Mouse (Mus musculus): Measurements from ENCODE around the gene Rab30. TPM values are rescaled to one million over a fixed set of nuclear protein-coding genes. Genes with fewer than 3 reads are reported as not detected.

Rab30 gene
- total RNA-seq, 2 experiments from 2014 or later: 40.4 to 41.8 TPM

DNA sequence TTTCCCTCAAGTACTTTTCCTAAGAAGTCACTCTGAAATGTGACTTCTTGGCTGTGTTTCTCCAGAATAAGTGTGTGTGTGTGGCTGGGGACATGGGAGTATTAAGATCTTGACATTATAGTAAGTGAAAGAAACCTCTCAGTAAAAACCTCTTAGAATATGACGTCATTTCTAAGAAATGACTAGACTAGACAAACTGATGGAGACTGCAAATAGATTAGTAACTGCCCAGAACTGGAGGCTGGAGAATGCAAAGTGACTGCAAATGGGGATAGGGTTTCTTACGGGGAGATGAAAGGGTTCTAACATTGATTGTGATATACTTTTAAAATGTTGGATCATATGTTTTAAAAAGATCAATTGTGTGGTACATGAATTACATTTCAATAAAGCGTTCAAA lies 40.5 kb downstream of the Rab30 start:
- intact Hi-C loops (cut with DNase I): no loop called here

DNA sequence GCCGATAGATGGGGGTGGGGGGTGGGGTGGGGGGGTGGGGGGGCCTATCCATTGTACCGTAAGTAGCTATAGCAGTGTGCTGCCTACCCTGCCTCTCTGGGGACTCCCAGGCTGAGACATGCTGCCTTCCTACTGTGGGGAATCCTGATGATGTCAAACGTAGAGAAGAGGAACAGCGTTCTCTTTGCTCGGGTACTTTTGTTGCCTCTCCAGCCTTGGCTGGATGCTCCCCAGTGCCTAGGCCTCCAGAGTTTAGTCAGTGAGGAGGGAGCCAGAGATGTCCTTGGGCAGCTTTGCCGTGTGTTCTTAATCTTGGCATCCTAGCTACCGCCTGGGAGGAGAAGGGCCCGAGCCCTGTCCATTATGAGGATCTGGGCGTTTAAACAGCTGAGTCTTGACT lies 41.1 kb downstream of the Rab30 start:
- intact Hi-C loops (cut with DNase I): no loop called here
- peak in 1 of 2 experiments; percentile 28 for DNase-seq (ENCODE audit: low spot score in 2 of 2)

More for the DNA sequence above, 40.5 kb downstream of the Rab30 start:
- DNase-seq (ENCODE audit: low spot score in 2 of 2): no peak

DNA sequence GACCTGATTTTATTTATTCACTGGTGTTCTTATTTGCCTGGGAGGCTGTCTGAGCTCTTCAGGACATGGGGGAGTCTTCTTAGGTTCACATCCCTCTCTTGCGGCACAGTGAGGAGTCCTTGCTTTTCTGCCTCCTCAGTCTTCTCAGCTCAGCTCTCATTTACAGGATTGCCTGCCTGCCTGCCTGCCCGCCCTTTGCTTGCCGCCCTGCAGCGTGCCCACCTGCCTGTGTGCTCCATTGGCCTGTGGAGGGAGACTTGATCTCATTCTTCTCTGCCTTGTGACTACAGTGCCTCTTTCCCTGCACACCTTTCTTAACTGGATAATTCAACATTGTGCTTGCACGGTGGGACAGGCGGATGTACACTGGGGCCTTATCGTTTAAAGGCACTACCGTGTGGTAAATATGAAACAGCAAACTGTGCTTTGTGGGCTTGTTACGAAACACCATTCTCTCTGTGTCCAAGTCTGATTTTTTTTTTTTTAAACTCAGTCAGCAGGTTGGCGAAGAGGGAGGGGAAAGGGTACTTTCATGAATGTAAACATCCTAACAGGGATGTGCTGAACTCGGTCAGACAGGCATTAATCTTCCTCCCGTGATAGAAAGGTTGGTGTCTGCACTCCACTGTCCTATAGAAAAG lies 41.9 kb downstream of the Rab30 start:
- no peak for DNase-seq (ENCODE audit: low spot score in 2 of 2)
- intact Hi-C loops (cut with DNase I): no loop called here

DNA sequence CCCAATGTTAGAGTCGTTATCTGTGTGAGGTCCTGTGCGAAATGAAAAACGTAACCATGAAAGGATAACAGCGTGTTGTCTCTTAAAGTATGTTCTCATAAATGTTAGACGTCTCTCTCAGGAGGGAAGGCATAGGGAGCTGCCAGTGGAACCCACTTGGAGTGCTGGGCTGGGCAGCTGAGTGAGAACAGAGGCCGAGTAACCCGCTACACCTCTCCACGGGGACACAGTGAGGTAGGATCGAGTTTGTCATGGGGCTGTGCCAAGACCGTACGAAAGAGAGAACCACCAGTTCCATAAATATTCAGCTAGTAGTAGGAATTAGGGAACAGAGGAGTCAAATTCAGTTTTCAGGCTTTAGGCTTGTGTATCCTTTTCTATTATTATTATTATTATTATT lies 42.5 kb downstream of the Rab30 start:
- no peak for DNase-seq (ENCODE audit: low spot score in 2 of 2)
- intact Hi-C loops (cut with DNase I): no loop called here

DNA sequence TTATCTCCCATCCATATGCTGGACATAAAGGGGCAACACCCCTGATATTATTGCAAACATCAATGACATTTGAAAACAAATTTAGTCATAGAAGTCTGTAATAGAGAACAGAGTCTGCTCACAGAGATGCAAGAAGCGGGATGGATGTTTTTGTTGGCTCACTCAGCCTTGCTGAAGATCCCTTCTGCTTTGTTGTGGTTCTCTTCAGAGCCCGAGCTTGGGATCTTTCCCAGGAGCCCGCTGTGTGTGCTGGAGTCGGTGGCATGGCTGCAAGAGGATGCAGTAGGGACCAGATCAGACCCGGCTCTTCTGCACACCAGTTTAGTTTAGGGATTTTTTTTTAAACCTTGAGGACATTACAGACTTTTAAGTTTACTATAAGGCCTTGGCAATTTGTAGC lies 54.3 kb downstream of the Rab30 start:
- DNase-seq (ENCODE audit: low spot score in 2 of 2): peak in 1 of 2 experiments; percentile 18
- intact Hi-C loops (cut with DNase I): no loop called here

DNA sequence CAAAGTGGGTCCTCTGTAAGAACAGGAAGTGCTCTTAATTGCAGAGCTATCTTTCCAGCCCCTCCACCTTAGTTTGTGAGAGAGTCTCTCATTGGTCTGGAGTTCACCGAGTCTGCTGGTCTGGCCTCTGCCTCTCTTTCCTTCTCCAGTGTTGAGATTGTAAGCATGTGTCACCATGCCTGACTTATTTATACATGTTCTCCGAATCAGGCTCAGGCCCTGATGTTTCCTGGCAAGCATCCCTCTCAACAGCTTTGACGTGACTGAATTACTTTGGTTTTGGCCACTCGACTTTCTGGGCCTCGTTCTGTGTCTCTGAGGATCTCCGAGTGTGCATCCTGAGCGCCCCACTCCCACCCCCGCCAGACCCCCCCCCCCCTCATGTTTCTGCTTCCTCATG lies 55.4 kb downstream of the Rab30 start:
- no peak for DNase-seq (ENCODE audit: low spot score in 2 of 2)
- intact Hi-C loops (cut with DNase I): no loop called here

DNA sequence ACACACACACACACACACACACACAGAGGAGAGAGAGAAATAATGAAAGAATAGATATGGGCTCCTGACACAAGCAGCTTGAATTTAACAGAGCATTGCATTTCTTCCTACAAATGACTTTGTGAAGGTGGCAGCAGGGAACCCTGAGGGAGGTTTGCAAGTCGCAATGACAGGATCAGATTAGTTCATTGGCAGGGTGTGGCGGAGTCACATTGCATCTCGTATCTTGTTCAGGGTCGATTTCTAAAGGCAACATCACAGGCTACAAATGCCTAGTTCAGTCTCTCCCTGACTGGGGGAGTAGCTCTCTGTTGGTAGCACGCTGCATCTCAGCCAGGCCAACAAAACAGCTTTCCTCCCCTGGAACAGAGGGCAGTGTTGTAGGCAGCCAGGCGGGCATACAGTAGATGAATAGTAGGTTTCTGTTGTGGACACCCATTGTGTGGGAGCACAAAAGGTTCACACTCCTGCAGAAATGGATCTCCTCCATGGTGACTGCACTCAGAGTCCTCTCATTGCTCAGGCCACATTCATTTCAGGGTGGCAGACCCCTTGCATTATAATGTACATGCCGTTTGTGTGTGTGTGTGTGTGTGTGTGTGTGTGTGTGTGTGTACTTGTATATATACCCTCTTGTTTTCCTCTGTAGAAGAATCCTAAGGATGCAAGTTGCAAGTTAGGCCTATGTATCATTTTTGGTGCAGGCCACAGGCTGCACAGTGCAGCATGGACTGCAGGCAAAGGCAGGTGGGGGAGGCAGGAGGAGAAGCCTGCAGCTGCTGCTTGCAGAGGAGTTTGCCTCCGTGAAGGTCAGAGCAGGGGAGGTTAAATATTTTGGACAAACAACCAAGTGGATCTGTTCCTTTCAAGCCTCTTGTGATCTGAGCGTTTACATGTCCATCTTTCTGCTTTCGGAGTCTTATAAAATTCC lies 58.5 kb downstream of the Rab30 start:
- intact Hi-C loops (cut with DNase I): no loop called here
- peak in 1 of 2 experiments; percentile 29 for DNase-seq (ENCODE audit: low spot score in 2 of 2)

DNA sequence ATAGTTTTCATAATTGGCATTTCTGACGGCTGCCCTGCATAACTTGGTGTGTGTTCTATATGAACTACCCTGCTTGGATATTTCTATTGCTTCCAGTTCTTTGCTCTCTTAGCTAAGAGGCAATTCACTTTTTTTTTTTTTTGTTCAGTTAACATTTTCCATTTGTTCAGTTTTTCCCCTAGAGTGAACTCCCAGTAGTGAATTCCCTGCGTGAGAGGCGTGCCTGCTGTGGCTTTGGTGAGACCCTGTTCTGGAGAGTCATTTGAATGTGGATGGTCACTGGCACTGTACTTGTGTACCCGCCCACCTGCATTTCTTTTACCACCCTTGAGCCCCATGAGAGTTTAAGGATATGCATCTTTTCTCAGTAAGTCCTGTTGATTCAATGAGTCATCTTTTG lies 60.8 kb downstream of the Rab30 start:
- no peak for DNase-seq (ENCODE audit: low spot score in 2 of 2)
- intact Hi-C loops (cut with DNase I): no loop called here

DNA sequence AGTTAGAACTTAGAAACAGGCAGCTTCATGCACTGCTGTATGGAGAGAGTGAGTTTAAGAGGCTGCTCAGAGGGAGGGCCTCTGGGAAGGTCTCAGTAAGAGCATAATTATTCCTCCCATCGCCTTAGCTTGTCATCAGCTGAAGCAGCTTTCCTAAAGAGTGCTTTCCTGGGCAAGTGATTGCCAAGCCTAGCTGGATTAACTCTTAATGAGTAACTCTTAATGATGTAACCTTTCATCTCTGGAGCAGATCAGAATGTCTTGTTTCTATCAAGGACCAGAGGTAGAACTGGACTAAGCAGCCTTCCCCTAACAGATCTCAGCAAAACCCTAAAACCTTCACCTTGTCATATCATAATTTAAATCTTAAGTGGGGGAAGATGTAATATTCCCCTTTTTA lies 61.8 kb downstream of the Rab30 start:
- intact Hi-C loops (cut with DNase I): no loop called here

DNA sequence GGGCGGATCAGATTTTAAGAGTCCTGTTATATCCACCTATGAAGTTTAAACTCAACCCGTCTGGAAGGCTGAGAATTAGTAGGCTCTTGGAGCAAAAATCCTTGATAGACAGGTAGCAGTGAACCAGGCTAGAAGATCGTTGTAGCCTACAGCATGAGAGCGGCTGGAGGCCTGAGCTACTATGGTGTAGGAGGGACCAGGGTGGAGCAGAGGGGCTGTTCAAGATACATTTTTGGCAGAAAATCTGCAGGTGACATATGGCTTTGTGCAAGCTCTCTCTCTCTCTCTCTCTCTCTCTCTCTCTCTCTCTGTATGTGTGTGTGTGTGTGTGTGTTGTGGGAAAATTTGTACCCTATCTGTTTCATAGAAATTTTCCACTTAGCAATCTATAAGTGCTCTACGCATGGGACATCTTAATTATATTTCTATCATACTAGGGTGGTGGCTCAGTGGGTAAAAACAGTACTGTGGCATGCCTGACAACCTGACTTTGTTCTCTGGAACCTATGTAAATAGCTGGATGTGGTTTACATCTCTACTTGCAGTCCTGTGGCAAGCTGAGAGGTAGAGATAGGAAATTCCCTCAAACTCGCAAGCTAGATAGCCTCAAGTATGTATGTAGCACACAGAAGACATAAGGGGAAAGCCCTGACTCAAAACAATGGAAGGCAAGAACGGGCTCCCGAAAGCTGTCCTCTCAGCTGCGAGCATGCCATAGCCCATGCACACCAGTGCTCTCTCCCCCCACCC lies 63.7 kb downstream of the Rab30 start:
- no peak for DNase-seq (ENCODE audit: low spot score in 2 of 2)
- intact Hi-C loops (cut with DNase I): no loop called here

More for the DNA sequence above, 61.8 kb downstream of the Rab30 start:
- DNase-seq (ENCODE audit: low spot score in 2 of 2): no peak

DNA sequence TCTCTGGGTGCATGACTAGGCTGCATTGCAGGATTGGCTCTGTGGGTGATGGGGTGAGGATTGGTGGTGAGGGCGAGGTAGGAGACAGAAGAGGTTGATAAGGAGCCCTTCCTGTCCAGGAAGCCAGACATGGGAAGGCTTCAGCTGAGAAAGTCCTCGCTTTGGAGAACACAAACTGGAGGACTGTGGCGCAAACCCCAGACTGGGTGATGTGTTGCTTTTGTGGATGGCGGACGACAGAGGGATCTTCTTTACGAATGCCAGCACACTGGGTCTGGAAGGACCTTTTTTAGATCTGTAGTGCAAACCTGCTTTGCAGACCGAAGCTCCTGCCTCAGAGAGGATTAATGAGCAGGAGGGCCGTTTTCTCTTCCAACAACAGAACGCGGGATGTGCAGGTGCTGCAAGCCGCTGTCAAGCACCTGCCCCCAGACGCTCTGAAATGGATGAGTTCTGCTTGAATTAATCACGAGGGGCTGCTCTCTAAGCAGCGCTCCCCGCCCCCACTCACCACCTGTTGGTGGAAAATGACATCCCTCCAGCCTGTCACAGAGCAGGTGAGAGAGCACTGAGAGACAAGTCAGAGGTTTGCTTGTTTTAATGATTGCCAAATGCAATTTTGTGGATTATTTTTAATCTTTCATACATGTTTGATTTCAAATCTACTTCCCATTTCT lies 65.2 kb downstream of the Rab30 start:
- no peak for DNase-seq (ENCODE audit: low spot score in 2 of 2)
- intact Hi-C loops (cut with DNase I): no loop called here

DNA sequence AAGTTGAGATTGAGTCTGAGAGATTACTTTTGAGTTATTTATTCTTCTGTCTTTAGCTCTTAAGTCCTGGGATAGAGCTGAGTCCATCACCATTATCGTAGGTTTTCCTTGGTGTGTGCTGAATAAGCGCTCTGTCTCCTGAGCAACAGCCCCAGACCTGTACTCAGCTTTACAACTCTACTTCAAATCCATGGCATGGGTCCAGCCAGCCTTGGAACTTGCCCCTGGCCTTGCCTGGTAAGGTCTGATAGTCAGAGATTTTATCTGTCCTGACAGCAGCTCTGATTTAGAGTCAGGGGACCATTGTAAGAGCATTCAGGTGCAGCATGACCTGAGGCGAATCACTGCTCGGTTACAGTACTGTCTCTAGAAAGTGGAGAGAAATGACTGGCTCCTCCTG lies 66.1 kb downstream of the Rab30 start:
- intact Hi-C loops (cut with DNase I): no loop called here
- no peak for DNase-seq (ENCODE audit: low spot score in 2 of 2)

DNA sequence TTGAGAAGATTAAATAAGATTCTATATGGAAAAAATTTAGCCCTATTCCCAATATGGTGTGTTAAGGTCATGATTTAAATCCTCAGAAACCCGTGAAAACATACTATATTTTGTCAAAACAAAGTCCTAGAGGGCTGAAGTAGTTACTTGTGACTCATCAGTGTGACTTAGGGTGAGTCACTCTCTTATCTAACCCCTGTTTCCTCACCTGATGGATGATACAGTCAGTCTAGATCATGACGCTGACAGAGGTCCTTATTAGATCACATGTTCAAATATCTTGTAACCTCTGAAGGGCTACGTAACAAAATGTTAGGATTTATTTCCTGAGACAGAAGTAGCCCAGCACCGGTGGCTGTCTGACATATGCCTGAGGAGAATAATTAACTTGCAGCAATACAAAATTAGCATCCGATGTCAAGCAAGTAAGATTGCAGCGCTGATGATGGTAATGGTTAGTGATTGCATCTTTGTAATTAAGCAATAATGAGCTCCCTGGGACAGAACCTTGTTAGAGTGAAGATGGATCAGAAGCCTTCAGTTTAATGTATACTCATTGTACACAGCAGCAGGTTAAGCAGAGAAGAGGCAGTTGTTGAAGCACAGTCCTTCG lies 70.4 kb downstream of the Rab30 start:
- DNase-seq (ENCODE audit: low spot score in 2 of 2): no peak
- intact Hi-C loops (cut with DNase I): no loop called here

DNA sequence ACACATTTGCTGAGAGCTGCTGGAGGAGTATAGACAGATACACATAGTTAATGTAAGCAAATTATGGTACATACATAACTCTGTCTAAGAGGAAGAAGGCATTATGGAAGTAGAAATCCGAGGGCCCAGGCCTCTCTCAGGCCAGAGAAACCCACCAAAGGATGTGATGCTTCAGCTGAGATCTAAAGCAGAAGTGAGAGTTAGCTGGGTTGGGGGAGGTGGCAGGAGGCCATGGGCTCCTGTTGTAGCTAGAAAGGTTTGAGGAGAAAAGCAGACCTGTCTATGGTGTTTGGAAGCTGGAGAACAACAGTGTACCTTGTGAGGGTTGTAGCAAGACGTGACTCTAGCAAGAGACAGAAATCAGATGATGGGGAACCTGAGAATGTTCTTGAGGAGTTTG lies 75.8 kb downstream of the Rab30 start:
- DNase-seq (ENCODE audit: low spot score in 2 of 2): no peak
- intact Hi-C loops (cut with DNase I): no loop called here

DNA sequence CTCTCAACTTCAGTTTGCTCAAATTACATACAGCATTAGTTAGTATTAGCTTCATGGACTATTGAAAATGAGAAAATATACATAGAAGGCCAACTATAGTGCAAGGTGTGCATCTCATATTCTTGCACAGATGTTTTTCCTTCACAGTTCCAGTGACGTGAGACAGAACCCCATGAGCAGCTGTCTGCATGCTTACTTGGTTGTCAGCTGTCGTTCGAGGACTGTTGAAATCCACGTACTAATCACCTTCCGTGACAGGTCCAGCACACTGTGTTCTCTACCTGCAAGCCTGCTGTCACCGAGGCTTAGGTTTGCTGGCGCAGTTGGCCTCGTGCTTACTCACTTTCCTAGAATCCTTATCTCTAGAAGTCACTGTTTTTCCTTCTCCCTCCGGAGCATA lies 76.5 kb downstream of the Rab30 start:
- intact Hi-C loops (cut with DNase I): no loop called here
- DNase-seq (ENCODE audit: low spot score in 2 of 2): no peak

DNA sequence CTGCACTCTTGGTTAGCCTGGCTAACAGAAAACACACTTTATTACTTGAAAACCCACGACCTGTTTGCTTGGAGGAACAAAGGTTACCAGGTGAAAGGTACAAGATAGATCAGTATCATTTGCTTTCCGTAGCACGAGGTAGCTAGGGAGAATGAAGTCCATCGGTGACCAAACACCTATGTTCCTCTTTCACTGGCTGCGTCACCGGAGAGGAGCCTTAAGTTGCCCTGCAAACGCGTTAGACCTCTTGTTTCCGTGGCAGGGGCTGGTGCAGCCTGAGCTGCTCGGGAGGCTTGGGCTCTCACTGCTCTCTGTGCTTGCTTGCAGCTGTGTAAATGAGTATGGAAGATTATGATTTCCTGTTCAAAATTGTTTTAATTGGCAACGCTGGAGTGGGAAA lies 78.3 kb downstream of the Rab30 start:
- DNase-seq (ENCODE audit: low spot score in 2 of 2): no peak
- intact Hi-C loops (cut with DNase I): loop anchor here (10.0 kb wide), 1 partner anchor 75 kb away; the partner anchor contains the start of gene Rab30

DNA sequence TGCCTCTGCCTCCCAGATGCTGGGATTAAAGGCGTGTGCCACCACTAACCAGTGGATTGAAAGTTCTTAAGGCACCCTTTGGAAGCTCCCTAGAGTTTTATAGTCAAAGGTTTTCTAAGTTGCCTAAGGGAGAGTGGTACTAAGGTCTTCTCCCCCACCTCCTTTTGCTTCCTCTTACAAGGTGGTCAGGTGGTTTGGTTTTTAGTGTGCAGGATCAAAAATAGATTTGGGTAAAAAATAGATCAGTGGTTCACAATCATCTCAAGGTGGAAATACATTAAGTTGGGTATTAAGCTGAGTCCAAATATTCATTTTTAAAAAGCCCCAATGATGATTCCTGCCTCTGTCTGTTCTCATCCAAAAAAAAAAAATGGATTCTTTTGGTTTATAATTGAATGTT lies 79.0 kb downstream of the Rab30 start:
- intact Hi-C loops (cut with DNase I): loop anchor here (10.0 kb wide), 1 partner anchor 76 kb away; the partner anchor contains the start of gene Rab30
- DNase-seq (ENCODE audit: low spot score in 2 of 2): no peak

DNA sequence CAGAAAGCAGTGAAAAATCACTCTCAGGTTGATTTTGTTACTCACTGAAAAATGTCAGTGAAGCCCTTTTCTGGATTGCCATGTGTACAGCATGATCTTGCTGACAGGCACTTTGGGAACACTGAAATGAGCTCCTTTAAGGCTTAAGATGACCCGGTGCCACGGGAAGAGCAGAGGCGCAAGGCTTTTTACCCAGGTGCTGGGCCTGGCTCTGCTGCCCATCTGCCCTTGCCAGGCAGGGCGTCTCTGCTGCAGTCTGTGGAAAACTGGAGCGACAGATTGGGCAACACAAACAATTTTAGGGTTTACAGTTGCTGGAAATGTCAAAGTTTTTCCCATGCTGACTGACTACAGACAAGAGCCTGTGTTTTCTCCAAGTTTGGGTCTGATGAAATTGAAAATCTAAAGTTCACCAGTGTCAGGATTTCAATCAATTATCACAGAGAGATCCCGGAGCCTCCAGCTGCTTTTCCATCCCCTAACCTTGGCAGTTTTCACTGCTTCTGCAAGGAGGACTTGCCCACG lies 79.6 kb downstream of the Rab30 start:
- intact Hi-C loops (cut with DNase I): loop anchor here (10.0 kb wide), 1 partner anchor 76 kb away; the partner anchor contains the start of gene Rab30
- DNase-seq (ENCODE audit: low spot score in 2 of 2): no peak

DNA sequence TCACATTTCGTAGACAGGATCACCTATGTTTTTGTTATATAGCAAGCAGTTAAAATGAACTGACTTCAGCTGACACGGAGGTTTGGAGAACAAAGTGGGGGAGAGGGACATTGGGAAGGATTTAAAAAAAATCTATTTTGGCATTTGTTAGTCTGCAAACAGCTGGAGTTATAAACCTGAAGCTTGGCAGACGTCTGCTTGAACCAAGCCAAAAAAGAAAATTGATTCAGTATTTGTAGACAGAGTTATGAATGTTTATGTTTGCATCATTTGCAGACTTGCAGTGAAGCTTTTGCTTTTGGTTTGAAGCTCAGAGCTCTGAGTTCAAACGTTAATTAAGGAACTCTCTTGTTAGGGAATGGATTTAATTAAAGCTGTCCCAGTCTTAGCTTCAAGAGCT lies 80.5 kb downstream of the Rab30 start:
- intact Hi-C loops (cut with DNase I): loop anchor here (10.0 kb wide), 1 partner anchor 77 kb away; the partner anchor contains the start of gene Rab30
- no peak for DNase-seq (ENCODE audit: low spot score in 2 of 2)

Data from left cerebral cortex, postnatal 25 days (tissue).